In the genomic region with DNA sequence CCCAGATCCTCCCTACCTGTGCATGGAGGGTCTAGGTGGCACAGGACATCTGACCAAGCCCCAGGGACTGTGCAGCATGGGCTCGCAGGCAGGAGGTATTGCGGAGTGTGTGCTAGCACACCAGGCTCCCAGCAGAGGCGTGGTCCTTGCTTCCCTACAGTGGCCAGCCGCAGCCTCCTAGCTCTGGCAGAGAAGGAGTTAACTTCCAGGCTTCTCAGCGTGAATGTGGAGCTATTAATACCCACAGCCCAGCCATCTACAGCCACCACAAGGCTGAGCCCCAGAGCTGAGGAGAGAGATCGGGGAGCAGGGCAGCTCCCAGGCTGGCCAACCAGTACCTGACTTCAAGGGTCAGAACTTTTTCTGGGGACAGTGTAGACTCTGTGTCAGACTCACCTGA, we compare ENCODE assay signal across 9 mouse cellular contexts. TPM values are rescaled to one million over a fixed set of nuclear protein-coding genes. Genes with fewer than 3 reads are reported as not detected.
DNase-seq lines count a peak whose midpoint lies in the region; ATAC-seq and TF ChIP-seq lines count a peak whose summit lies in the region.
"Had no signal": no experiment of that assay in that cellular context is flagged by ENCODE, and none has a peak within 500 bp of the region (broad histone marks: within the 10 kb centered on the region; RNA-seq: fewer than 3 reads in every experiment).

No protein-coding gene starts in this region.

- ATAC-seq in lung, embryonic 14.5 days (ENCODE audit: insufficient read depth): peak; percentile 49; the same call in 1 of the 2 replicates
- ATAC-seq in forebrain, embryonic 12.5 days (ENCODE audit: low FRiP score): no peak
- ATAC-seq in hindbrain, embryonic 11.5 days (ENCODE audit: low FRiP score): no peak
- no peak for ATAC-seq in neural tube, embryonic 15.5 days (ENCODE audit: low FRiP score)

- intact Hi-C loops in left cerebral cortex, postnatal 4 days (cut with DNase I): no loop called here

- peaks cover 11% of the 10 kb centered on the region; the same call in 1 of the 2 replicates for H3K27me3 ChIP-seq in lung, embryonic 14.5 days (ENCODE audit: insufficient read depth, low read length)
- H3K27me3 ChIP-seq in forebrain, embryonic 12.5 days: peaks cover 38% of the 10 kb centered on the region
- H3K27me3 ChIP-seq in hindbrain, embryonic 11.5 days (ENCODE audit: control insufficient read depth, insufficient read depth, low read length): no peaks in the 10 kb centered on the region
- H3K27me3 ChIP-seq in neural tube, embryonic 15.5 days (replicated peaks): no peaks in the 10 kb centered on the region

- H3K9me3 ChIP-seq in lung, embryonic 14.5 days (ENCODE audit: low read depth, low read length): no peaks in the 10 kb centered on the region
- no peaks in the 10 kb centered on the region for H3K9me3 ChIP-seq in forebrain, embryonic 12.5 days
- H3K9me3 ChIP-seq in hindbrain, embryonic 11.5 days (ENCODE audit: control insufficient read depth, low read length): no peaks in the 10 kb centered on the region
- no peaks in the 10 kb centered on the region for H3K9me3 ChIP-seq in neural tube, embryonic 15.5 days (replicated peaks)
- H3K9me3 ChIP-seq: G1E had no signal

- no peak overlapping the region for H3K4me3 ChIP-seq in lung, embryonic 14.5 days (ENCODE audit: low read depth, low read length)
- no peak overlapping the region for H3K4me3 ChIP-seq in lung, adult 2 months (replicated peaks; ENCODE audit: extremely low read depth, low read depth, low read length)
- 0 out of 2 replicates have a peak overlapping the region, but pooled peaks have one; percentile 2 for H3K4me3 ChIP-seq in forebrain, embryonic 12.5 days (replicated peaks)
- H3K4me3 ChIP-seq in hindbrain, embryonic 11.5 days (ENCODE audit: low read depth, low read length): no peak overlapping the region
- H3K4me3 ChIP-seq in neural tube, embryonic 15.5 days (replicated peaks): no peak overlapping the region

- no peak for TF ChIP-seq CTCF in lung, embryonic 14.5 days (IDR thresholded peaks at IDR 0.05; ENCODE audit: low read depth)
- no peak for TF ChIP-seq CTCF in lung, adult 2 months (IDR thresholded peaks at IDR 0.05; ENCODE audit: insufficient read depth, low read length)

- no peaks in the 10 kb centered on the region for H3K36me3 ChIP-seq in lung, embryonic 14.5 days (ENCODE audit: insufficient read depth)
- no peaks in the 10 kb centered on the region for H3K36me3 ChIP-seq in forebrain, embryonic 12.5 days (replicated peaks)
- no peaks in the 10 kb centered on the region for H3K36me3 ChIP-seq in hindbrain, embryonic 11.5 days (ENCODE audit: control insufficient read depth, insufficient read depth, low read length)
- H3K36me3 ChIP-seq in neural tube, embryonic 15.5 days: no peaks in the 10 kb centered on the region
- H3K36me3 ChIP-seq: G1E had no signal

- peak; percentile 35 for DNase-seq in lung, embryonic 14.5 days
- no peak for DNase-seq in lung, adult 2 months
- DNase-seq in hindbrain, embryonic 11.5 days (ENCODE audit: low spot score): no peak
- DNase-seq in left cerebral cortex, postnatal 4 days: no peak
- no peak for DNase-seq in adrenal gland, adult 18-20 months (ENCODE audit: low spot score in 2 of 2)
- no peak for DNase-seq in thymus, postnatal 25 days

- 0 out of 2 replicates have a peak, but pooled peaks cover 2% of the 10 kb centered on the region for H3K4me1 ChIP-seq in lung, embryonic 14.5 days (ENCODE audit: insufficient read depth)
- no peaks in the 10 kb centered on the region for H3K4me1 ChIP-seq in lung, adult 2 months (ENCODE audit: control insufficient read depth, insufficient read depth, low read length)
- peaks cover 10% of the 10 kb centered on the region for H3K4me1 ChIP-seq in forebrain, embryonic 12.5 days
- no peaks in the 10 kb centered on the region for H3K4me1 ChIP-seq in hindbrain, embryonic 11.5 days (replicated peaks; ENCODE audit: control insufficient read depth, insufficient read depth, low read length)
- H3K4me1 ChIP-seq in neural tube, embryonic 15.5 days: peaks cover 8% of the 10 kb centered on the region

- H3K9ac ChIP-seq in lung, embryonic 14.5 days: no peak overlapping the region
- H3K9ac ChIP-seq in forebrain, embryonic 12.5 days: peak overlapping the region; percentile 7; the same call in 1 of the 2 replicates
- H3K9ac ChIP-seq in hindbrain, embryonic 11.5 days (ENCODE audit: low read depth, low read length): no peak overlapping the region
- no peak overlapping the region for H3K9ac ChIP-seq in neural tube, embryonic 15.5 days (replicated peaks)

- WGBS in lung, embryonic 14.5 days: 2% methylated on average over 6 of the region's 6 CpGs
- 15% methylated on average over 6 of the region's 6 CpGs for WGBS in lung, adult 2 months
- WGBS in forebrain, embryonic 12.5 days: 3% methylated on average over 6 of the region's 6 CpGs
- WGBS in hindbrain, embryonic 11.5 days: 7% methylated on average over 6 of the region's 6 CpGs
- WGBS in neural tube, embryonic 15.5 days: 5% methylated on average over 6 of the region's 6 CpGs

- no peak for TF ChIP-seq POLR2A in lung, adult 2 months (IDR thresholded peaks at IDR 0.05; ENCODE audit: borderline replicate concordance, extremely low read depth, low read depth, low read length)

- H3K4me2 ChIP-seq in lung, embryonic 14.5 days: peak overlapping the region; percentile 29; the same call in 1 of the 2 replicates
- H3K4me2 ChIP-seq in forebrain, embryonic 12.5 days: peak overlapping the region; percentile 13
- 0 out of 2 replicates have a peak overlapping the region, but pooled peaks have one; percentile 17 for H3K4me2 ChIP-seq in hindbrain, embryonic 11.5 days (replicated peaks; ENCODE audit: low read depth, low read length)
- H3K4me2 ChIP-seq in neural tube, embryonic 15.5 days: peak overlapping the region; percentile 34

- no peak overlapping the region for H3K27ac ChIP-seq in lung, embryonic 14.5 days (ENCODE audit: low read depth)
- H3K27ac ChIP-seq in forebrain, embryonic 12.5 days: no peak overlapping the region
- H3K27ac ChIP-seq in hindbrain, embryonic 11.5 days (ENCODE audit: low read depth, low read length): no peak overlapping the region
- H3K27ac ChIP-seq in neural tube, embryonic 15.5 days (replicated peaks): no peak overlapping the region

RNA-seq across cellular contexts. Expression of a gene that starts 24.3 kb away (rescaled TPM):
- polyA plus RNA-seq in lung, embryonic 14.5 days (2014; fragmentation: Nextera tagmentation; extraction: Ambion mirVana): 51.2 and 57.0 TPM in 2 replicates
- polyA plus RNA-seq in lung, adult 2 months (2012; rRNA removed): 12.6 and 14.2 TPM in 2 replicates
- polyA plus RNA-seq in forebrain, embryonic 12.5 days (2016; fragmentation: Nextera tagmentation; extraction: Ambion mirVana): 264 and 272 TPM in 2 replicates
- polyA plus RNA-seq in hindbrain, embryonic 11.5 days (2014; fragmentation: Nextera tagmentation; extraction: Ambion mirVana): 137 and 161 TPM in 2 replicates
- polyA plus RNA-seq in neural tube, embryonic 15.5 days (2015; fragmentation: Nextera tagmentation; extraction: Ambion mirVana): 143 and 182 TPM in 2 replicates
- total RNA-seq in left cerebral cortex, postnatal 4 days (2021): 100 to 1,000 TPM; 396 to 420 TPM
- 10 to 100 TPM; 46.2 to 99.7 TPM for total RNA-seq in adrenal gland, adult 18-20 months (2021)

RNA-seq across cellular contexts. Expression of a gene that starts 47.8 kb away (rescaled TPM):
- polyA plus RNA-seq in lung, embryonic 14.5 days (2014; fragmentation: Nextera tagmentation; extraction: Ambion mirVana): 61.9 and 67.5 TPM in 2 replicates
- 126 and 163 TPM in 2 replicates for polyA plus RNA-seq in lung, adult 2 months (2012; rRNA removed)
- 74.4 and 74.8 TPM in 2 replicates for polyA plus RNA-seq in forebrain, embryonic 12.5 days (2016; fragmentation: Nextera tagmentation; extraction: Ambion mirVana)
- polyA plus RNA-seq in hindbrain, embryonic 11.5 days (2014; fragmentation: Nextera tagmentation; extraction: Ambion mirVana): 57.8 and 69.4 TPM in 2 replicates
- 51.2 and 54.3 TPM in 2 replicates for polyA plus RNA-seq in neural tube, embryonic 15.5 days (2015; fragmentation: Nextera tagmentation; extraction: Ambion mirVana)
- total RNA-seq in left cerebral cortex, postnatal 4 days (2021): 100 to 1,000 TPM; 105 to 107 TPM
- total RNA-seq in adrenal gland, adult 18-20 months (2021): 10 to 100 TPM; 80.9 to 99.4 TPM
